Mouse (Mus musculus): ENCODE data around the gene 9930104L06Rik. TPM values are rescaled to one million over a fixed set of nuclear protein-coding genes. Genes with fewer than 3 reads are reported as not detected.
"Not testable (repeated sequence)": the region's sequence is repeated elsewhere in the genome, so short reads cannot be mapped to it uniquely, and the experiment has no call there.

9930104L06Rik gene
- 1 to 10 TPM; 5.9 to 6.0 TPM for total RNA-seq (2021)
- long read RNA-seq, experiment 1, partial matches to known transcripts, result 0 of 4 reads
- long read RNA-seq, experiment 1, other reads (novel, unspliced or antisense), result 4 of 4 reads
- long read RNA-seq, experiment 2, partial matches to known transcripts, result 0 of 1 reads
- long read RNA-seq, experiment 2, other reads (novel, unspliced or antisense), result 1 of 1 reads

- intact Hi-C loops (cut with DNase I), result no loop called here
- DNase-seq, result peak; percentile 83 to 89
Measured at GRCm38 (mm10) chr4:124936613-124937471, at the start of gene 9930104L06Rik. 9930104L06Rik (plus strand) TSS chr4:124937048.

- DNase-seq, result no peak
- intact Hi-C loops (cut with DNase I), result no loop called here
Measured at GRCm38 (mm10) chr4:124888702-124889101, 48.1 kb upstream of the 9930104L06Rik start.

DNA sequence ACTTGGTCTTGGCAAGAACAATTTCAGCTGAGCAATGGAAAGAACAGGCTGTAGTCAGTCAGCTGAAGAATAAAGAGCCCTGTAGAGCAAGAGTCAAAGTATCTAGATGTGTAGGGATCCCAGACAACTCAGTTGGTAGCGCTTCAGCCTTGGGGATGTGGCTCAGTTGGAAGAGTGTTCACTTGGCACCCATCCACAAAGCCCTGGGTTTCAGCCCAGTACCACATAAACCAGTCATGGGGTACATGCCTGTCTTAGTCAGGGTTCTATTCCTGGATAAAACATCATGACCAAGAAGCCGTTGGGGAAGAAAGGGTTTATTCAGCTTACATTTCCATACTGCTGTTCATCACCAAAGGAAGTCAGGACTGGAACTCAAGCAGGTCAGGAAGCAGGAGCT, 46.9 kb upstream of the 9930104L06Rik start:
- intact Hi-C loops (cut with DNase I), result no loop called here
- DNase-seq, result no peak

DNA sequence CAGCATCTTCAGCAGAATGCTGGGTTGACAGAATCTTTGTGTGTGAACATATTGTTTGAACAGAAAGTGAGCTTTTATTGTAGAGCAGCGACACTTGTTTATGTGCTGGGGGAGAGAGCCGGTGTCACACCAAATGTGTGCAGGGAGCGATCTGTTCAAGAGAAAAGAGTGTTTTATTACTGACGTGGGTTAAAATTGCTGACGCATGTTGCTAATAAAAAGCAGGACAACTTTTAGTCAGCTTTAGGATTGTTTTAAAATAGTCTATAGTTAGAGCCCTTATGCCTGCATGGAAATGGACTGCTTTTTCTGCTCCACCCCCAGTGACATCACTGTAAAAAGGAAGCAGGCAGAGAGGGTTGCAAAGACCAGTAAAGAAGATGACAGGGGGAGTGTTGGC, 46.0 kb upstream of the 9930104L06Rik start:
- intact Hi-C loops (cut with DNase I), result no loop called here
- DNase-seq, result no peak

- intact Hi-C loops (cut with DNase I), result no loop called here
- no peak for DNase-seq
Measured at GRCm38 (mm10) chr4:124893769-124894168, 43.1 kb upstream of the 9930104L06Rik start.

DNA sequence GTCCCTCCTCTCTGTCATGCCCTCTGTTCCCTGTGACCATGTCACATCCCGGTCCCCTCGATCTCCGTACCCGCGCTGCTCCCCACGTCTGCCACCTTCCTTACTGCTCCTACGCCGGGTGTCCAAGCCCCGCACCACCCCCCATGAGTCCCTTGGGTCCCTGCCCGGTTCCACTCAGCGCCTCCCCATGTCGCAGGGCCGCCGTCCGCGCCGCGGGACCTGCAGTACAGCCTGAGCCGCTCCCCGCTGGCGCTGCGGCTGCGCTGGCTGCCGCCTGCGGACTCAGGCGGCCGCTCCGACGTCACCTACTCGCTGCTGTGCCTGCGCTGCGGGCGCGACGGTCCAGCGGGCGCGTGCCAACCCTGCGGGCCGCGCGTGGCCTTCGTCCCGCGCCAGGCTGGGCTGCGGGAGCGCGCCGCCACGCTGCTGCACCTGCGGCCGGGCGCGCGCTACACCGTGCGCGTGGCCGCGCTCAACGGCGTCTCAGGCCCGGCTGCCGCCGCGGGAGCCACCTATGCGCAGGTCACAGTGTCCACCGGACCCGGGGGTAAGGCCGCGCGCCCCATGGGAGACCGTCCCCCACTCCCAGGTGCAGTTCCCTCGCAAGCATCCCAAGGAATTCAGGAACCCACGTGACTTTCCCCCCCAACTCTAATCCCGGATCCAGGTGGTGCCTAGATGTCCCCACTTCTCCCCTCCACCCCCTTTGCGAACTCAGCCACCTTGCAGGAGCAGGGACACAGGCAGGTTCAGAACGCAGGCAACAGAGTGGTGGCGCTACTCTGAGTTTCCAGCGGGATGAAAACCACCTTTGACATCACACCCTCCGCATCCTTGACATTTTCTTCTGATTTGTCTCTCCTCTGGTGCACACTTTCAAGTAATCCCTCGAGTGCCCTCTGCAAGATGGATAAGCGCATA, 42.1 kb upstream of the 9930104L06Rik start:
- intact Hi-C loops (cut with DNase I), result no loop called here
- DNase-seq, result no peak

- intact Hi-C loops (cut with DNase I), result no loop called here
- DNase-seq, result no peak
Measured at GRCm38 (mm10) chr4:124898428-124898827, 38.4 kb upstream of the 9930104L06Rik start.

- DNase-seq, result no peak
- intact Hi-C loops (cut with DNase I), result no loop called here
Measured at GRCm38 (mm10) chr4:124899906-124900305, 36.9 kb upstream of the 9930104L06Rik start.

- intact Hi-C loops (cut with DNase I), result no loop called here
- no peak for DNase-seq
Measured at GRCm38 (mm10) chr4:124905417-124905816, 31.4 kb upstream of the 9930104L06Rik start.

DNA sequence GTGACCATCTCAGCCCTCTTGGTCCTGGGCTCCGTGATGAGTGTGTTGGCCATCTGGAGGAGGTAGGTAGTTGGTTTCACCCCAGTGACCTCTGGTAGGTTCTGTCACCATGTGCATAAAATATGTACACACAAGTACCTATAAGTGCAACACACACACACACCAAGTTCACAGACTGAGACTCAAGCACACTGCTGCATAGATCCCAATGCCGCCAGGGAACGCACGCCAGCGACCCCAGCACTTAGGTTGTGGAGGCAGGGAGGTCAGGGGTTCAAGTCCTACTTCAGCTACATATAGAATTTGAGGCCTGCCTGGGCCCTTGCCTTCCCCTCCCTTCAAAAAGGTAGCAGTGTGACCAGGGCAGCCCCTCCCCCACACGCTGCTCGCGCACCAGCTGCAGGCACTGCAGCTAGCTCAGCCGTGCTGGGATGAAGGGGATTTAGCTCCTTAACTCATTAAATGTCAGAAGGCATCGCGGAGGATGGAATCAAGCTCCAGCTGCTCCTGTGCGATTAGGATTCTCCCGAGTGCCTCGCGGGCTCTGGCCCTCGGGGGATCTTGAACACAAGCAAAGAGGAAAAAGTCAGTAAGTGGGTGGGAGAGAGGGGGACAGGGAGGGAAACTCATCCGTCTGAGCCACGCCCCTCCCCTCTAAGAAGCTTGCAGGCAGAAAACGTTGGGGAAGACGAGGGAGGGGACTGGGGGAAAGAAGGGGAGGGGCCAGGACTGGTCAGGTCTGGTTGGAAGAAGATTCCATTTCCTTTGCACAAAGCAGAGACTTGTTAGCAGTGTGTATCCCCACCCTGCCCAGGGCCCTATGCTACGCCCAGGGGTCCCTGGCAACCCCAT, 30.7 kb upstream of the 9930104L06Rik start:
- DNase-seq, result no peak
- intact Hi-C loops (cut with DNase I), result no loop called here

GRCm38 (mm10) chr4:124928102-124928501, 8.7 kb upstream of the 9930104L06Rik start:
- intact Hi-C loops (cut with DNase I), result no loop called here
- DNase-seq, result no peak

GRCm38 (mm10) chr4:124939211-124939610, 2.4 kb downstream of the 9930104L06Rik start, which contains the start of gene Cdca8:
Cdca8 (minus strand) TSS chr4:124939311.
- intact Hi-C loops (cut with DNase I); DNase-seq: not testable (repeated sequence)

GRCm38 (mm10) chr4:124943022-124943421, 6.2 kb downstream of the 9930104L06Rik start:
- peak; percentile 70 to 74 for DNase-seq
- intact Hi-C loops (cut with DNase I), result loop anchor here (2.0 kb wide), 2 partner anchors 116 to 156 kb away; no protein-coding TSS in a partner anchor

DNA sequence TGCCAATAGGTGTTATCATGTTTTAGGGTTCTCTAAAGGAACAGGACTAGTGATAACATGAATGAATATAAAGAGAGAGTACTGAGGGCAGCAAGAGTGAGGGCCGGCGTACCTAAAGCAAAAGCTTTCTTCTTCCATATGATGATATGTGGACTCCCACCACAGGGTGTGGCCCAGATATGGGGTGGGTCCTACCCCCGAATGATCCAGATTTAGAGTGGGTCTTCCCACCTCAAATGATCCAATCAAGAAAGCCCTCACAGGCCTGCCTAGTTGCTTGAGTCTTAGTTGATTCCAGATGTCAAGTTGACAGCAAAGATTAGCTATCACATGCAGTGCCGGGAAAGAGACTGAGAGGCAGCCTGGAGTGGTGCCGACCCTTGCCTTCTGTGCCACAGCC, 6.9 kb downstream of the 9930104L06Rik start:
- intact Hi-C loops (cut with DNase I), result loop anchor here (2.0 kb wide), 2 partner anchors 115 to 155 kb away; no protein-coding TSS in a partner anchor
- DNase-seq, result no peak

DNA sequence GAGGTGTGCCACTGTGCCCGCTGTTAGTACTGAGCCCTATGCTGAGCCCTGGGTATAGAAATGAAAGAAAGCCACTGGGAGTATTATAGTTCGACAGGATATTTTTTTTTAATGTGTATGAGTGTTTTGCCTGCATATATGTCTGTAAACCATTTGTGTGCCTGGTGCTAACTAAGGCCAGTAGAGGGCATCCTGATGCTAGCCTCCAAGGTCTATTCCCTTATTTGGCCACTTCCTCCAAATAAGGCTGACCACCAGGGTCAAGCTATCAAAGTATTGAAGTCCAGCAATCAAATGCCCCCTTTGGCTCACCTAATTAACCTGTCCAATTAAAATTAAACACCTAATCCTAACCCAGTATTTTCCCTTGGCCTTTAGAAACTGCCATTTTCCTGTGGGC, 8.1 kb downstream of the 9930104L06Rik start:
- intact Hi-C loops (cut with DNase I), result no loop called here
- DNase-seq, result no peak

GRCm38 (mm10) chr4:124949488-124949887, 12.6 kb downstream of the 9930104L06Rik start:
- DNase-seq, result no peak
- intact Hi-C loops (cut with DNase I), result no loop called here

DNA sequence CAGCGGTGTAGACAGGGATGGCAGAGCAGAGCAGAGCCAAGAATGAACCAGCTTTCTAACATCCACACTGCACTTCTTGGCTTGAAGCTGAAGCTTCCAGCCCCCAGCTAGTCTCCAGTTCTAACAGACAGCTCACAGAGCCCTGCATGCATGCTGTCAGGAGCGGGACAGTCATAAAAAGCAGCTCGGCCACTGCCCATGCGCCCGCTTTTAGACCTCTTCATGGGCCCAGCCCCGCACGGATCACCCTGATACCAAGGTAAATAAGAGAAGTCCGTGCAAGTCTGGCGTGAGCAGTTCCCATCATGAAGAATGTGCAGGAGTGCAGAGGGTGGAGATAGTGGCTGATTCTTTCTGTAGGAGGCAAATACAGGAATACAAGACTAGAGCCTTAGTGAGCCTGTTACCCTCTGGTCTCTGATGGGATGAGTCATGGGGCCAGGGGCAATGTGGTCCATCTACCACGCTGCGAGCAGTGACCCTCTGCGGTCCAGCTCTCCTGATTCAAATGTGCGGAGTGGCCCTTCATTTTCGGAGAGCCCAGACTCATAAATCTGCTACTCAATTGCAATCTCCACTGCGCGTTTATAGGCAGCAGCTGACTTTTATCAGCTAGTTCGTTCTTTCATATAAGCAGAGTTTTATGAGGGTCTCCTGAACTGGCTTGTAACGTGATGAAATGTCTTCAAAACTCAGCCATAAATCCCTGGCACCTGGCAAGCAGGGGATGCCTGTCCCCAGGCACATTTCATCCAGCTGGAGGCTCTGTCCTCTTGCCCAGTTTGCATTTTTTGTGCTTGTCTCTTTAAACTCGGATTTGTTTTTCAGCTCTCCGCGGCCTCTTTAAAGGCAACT, 13.6 kb downstream of the 9930104L06Rik start:
- intact Hi-C loops (cut with DNase I), result loop anchor here (10.0 kb wide), 1 partner anchor 1676 kb away; no protein-coding TSS in a partner anchor
- no peak for DNase-seq

GRCm38 (mm10) chr4:124951036-124951433, 14.2 kb downstream of the 9930104L06Rik start:
- DNase-seq, result no peak
- intact Hi-C loops (cut with DNase I), result loop anchor here (10.0 kb wide), 1 partner anchor 1676 kb away; no protein-coding TSS in a partner anchor

DNA sequence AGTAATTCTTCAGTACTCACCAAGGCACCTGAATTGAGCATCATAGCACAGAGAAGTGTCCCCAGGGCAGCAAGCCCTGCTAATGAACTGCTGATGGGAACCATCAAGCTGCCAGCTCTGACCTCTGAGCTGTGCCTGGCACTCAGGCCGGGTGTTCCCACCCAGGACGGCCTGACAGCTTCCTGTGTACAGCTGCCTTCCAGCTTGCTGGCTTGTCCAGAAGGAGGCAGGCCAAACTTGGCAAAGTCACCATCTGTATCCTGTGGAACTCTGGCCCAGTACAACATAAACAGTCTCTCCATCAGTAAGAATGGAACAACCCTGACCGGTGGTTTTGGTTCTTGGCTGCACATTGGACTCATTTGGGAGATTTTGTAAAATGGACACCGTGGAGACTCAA, 16.7 kb downstream of the 9930104L06Rik start:
- intact Hi-C loops (cut with DNase I), result loop anchor here (10.0 kb wide), 1 partner anchor 1679 kb away; no protein-coding TSS in a partner anchor
- DNase-seq, result no peak

Measured in gastrocnemius, postnatal 36 days (tissue).